In the genomic region with DNA sequence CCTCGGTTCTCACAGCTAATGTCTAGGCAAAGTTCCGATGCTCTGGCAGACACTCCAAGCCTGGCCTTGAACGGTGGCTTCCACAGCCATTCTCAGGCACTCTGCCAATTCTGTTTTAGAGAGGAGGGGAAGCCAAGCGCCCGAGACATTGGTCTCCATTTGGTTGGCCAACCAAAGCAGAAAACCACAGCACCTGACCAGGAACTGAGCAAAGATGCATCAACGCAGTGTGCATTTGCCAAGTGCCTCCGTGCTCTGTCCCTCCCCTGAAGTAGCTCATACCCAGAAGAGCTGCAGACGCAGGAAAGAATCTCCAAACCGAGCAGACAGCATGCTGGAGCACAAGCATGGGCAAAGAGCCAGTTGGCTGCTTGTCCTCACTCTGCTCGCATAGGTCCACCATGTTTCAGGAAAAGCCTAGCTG, we compare ENCODE assay signal across 8 mouse cellular contexts. TPM values are rescaled to one million over a fixed set of nuclear protein-coding genes. Genes with fewer than 3 reads are reported as not detected.
DNase-seq lines count a peak whose midpoint lies in the region; TF ChIP-seq lines count a peak whose summit lies in the region.
"Had no signal": no experiment of that assay in that cellular context is flagged by ENCODE, and none has a peak within 500 bp of the region (broad histone marks: within the 10 kb centered on the region; RNA-seq: fewer than 3 reads in every experiment).

No protein-coding gene starts in this region.

- H3K27ac ChIP-seq in liver, adult 2 months (replicated peaks; ENCODE audit: insufficient read depth, low read depth, low read length) = no peak overlapping the region
- H3K27ac ChIP-seq: limb, embryonic 12.5 days had no signal

- no peak for TF ChIP-seq POLR2A in liver, adult 2 months (IDR thresholded peaks at IDR 0.05; ENCODE audit: extremely low read depth, insufficient read depth, low read length)

- no peak overlapping the region for H3K4me3 ChIP-seq in liver, adult 2 months (ENCODE audit: insufficient read depth, low read depth, low read length)
- H3K4me3 ChIP-seq: limb, embryonic 12.5 days had no signal

- H3K36me3 ChIP-seq in liver, adult 2 months (ENCODE audit: control insufficient read depth, insufficient read depth, low read length) = no peaks in the 10 kb centered on the region
- H3K36me3 ChIP-seq: limb, embryonic 12.5 days had no signal

- 29% methylated on average over 10 of the region's 10 CpGs for WGBS in liver, adult 2 months

- no peak for TF ChIP-seq CTCF in liver, adult 2 months (IDR thresholded peaks at IDR 0.05; ENCODE audit: low read depth, low read length)

- DNase-seq in liver, adult 2 months (ENCODE audit: extremely low read depth, low read depth, low spot score) = peak; percentile 41
- no peak for DNase-seq in liver
- DNase-seq in adrenal gland, postnatal 10 days = peak; percentile 59
- peak; percentile 56 for DNase-seq in cerebellum, adult 9-11 months
- peak; percentile 34 for DNase-seq in kidney, adult 9 months
- DNase-seq in spleen, adult 18-20 months = no peak
- no peak for DNase-seq in natural killer cell, adult 2 months (ENCODE audit: low spot score in 2 of 2)

- no peaks in the 10 kb centered on the region for H3K79me2 ChIP-seq in liver, adult 2 months (ENCODE audit: control insufficient read depth, insufficient read depth, low read length)

- H3K27me3 ChIP-seq in liver, adult 2 months (ENCODE audit: control insufficient read depth, insufficient read depth, low read length) = peaks cover 8% of the 10 kb centered on the region

- H3K9ac ChIP-seq in liver, adult 2 months (ENCODE audit: low read depth, low read length) = no peak overlapping the region
- H3K9ac ChIP-seq: limb, embryonic 12.5 days had no signal

- no peaks in the 10 kb centered on the region for H3K4me1 ChIP-seq in liver, adult 2 months (ENCODE audit: control insufficient read depth, insufficient read depth, low read length)

RNA-seq across cellular contexts. Expression of a gene that starts 4.6 kb away (rescaled TPM):
- 0.07 TPM in 1 of 2 replicates, not detected in the other for total RNA-seq in liver, adult 2 months (2014; rRNA removed)
- polyA plus RNA-seq in liver, adult 2 months (2012; rRNA removed) = not detected in 2 replicates
- total RNA-seq in adrenal gland, postnatal 10 days (2021) = under 1 TPM in 1 of 2 experiments, not detected in 1; 0.21 TPM

RNA-seq across cellular contexts. Expression of a gene that starts 43.7 kb away (rescaled TPM):
- total RNA-seq in liver, adult 2 months (2014; rRNA removed) = 17.6 and 20.4 TPM in 2 replicates
- 18.1 and 21.2 TPM in 2 replicates for polyA plus RNA-seq in liver, adult 2 months (2012; rRNA removed)
- 10 to 100 TPM; 57.2 to 68.1 TPM for total RNA-seq in adrenal gland, postnatal 10 days (2021)

RNA-seq across cellular contexts. Expression of a gene that starts 44.1 kb away (rescaled TPM):
- total RNA-seq in liver, adult 2 months (2014; rRNA removed) = 20.7 and 20.8 TPM in 2 replicates
- 46.4 and 51.4 TPM in 2 replicates for polyA plus RNA-seq in liver, adult 2 months (2012; rRNA removed)
- 10 to 100 TPM; 33.8 to 38.6 TPM for total RNA-seq in adrenal gland, postnatal 10 days (2021)

Comparison
In these comparisons a context has a peak if more than half of its experiments do, and no peak if none do; other contexts are left out.
1. DNase-seq: peak in liver, adult 2 months (single experiment), adrenal gland, postnatal 10 days (single experiment), cerebellum, adult 9-11 months (single experiment) and kidney, adult 9 months (single experiment); none in liver (single experiment), spleen, adult 18-20 months (0 of 2) and natural killer cell, adult 2 months (0 of 2).